Mouse (Mus musculus) kidney, adult 2 months (tissue): ENCODE data around the gene Rnf186.

Experiments
- CTCF ChIP-seq: fragments of 200-500 bp; conservative IDR thresholded peaks from 2 replicates; pipeline ENCODE4 v1.5.1; 2011; ENCODE audit warnings: low read depth, mild to moderate bottlenecking, control low read depth, low read length, moderate library complexity, mixed read lengths; ENCODE audit not compliant: insufficient read depth, insufficient read length
- POLR2A ChIP-seq: fragments of 200-500 bp; IDR thresholded peaks from one replicate; pipeline ENCODE4 v1.6.1; 2011; ENCODE audit warnings: low read depth, low read length, control low read depth

GRCm38 (mm10) chr4:138959120-138959519 is 7.8 kb upstream of the Rnf186 start:
- TF ChIP-seq POLR2A (no peak), CTCF (no peak)
